26 mouse cellular contexts compared by ENCODE assay signal in genomic region chr5:103194549-103194948, GRCm38 (mm10). TPM values are rescaled to one million over a fixed set of nuclear protein-coding genes. Genes with fewer than 3 reads are reported as not detected.
DNase-seq lines count a peak whose midpoint lies in the region; ATAC-seq and TF ChIP-seq lines count a peak whose summit lies in the region.
"Had no signal": no experiment of that assay in that cellular context is flagged by ENCODE, and none has a peak within 500 bp of the region (broad histone marks: within the 10 kb centered on the region; RNA-seq: fewer than 3 reads in every experiment).

No protein-coding gene starts in this region.

- WGBS in forebrain, embryonic 15.5 days = 58% methylated on average over 6 of the region's 6 CpGs
- WGBS in forebrain, embryonic 13.5 days = 59% methylated on average over 6 of the region's 6 CpGs
- WGBS in hindbrain, embryonic 13.5 days = 45% methylated on average over 6 of the region's 6 CpGs
- 55% methylated on average over 6 of the region's 6 CpGs for WGBS in intestine, embryonic 16.5 days

- H3K36me3 ChIP-seq in forebrain, embryonic 15.5 days = no peaks in the 10 kb centered on the region
- H3K36me3 ChIP-seq in forebrain, embryonic 13.5 days (ENCODE audit: poor library complexity, severe bottlenecking) = no peaks in the 10 kb centered on the region
- no peaks in the 10 kb centered on the region for H3K36me3 ChIP-seq in hindbrain, embryonic 13.5 days
- no peaks in the 10 kb centered on the region for H3K36me3 ChIP-seq in intestine, embryonic 16.5 days (ENCODE audit: control insufficient read depth, insufficient read depth, low read length)
- H3K36me3 ChIP-seq: limb, embryonic 13.5 days; lung, embryonic 15.5 days; neural tube, embryonic 13.5 days had no signal

- peak; percentile 26; the same call in 1 of the 2 replicates for ATAC-seq in forebrain, embryonic 15.5 days (replicated peaks)
- ATAC-seq in forebrain, embryonic 13.5 days = no peak
- ATAC-seq in hindbrain, embryonic 13.5 days (ENCODE audit: low FRiP score) = no peak
- ATAC-seq in intestine, embryonic 16.5 days = no peak
- ATAC-seq: forebrain, postnatal 0 days had no signal

- H3K9ac ChIP-seq in forebrain, embryonic 15.5 days (replicated peaks) = no peak overlapping the region
- no peak overlapping the region for H3K9ac ChIP-seq in forebrain, embryonic 13.5 days
- H3K9ac ChIP-seq in hindbrain, embryonic 13.5 days = no peak overlapping the region
- no peak overlapping the region for H3K9ac ChIP-seq in intestine, embryonic 16.5 days (ENCODE audit: low read depth, low read length)
- H3K9ac ChIP-seq: forebrain, postnatal 0 days; limb, embryonic 13.5 days; lung, embryonic 15.5 days; neural tube, embryonic 13.5 days had no signal

- no peak overlapping the region for H3K4me2 ChIP-seq in forebrain, embryonic 15.5 days (replicated peaks)
- no peak overlapping the region for H3K4me2 ChIP-seq in forebrain, embryonic 13.5 days
- H3K4me2 ChIP-seq in hindbrain, embryonic 13.5 days = no peak overlapping the region
- H3K4me2 ChIP-seq in intestine, embryonic 16.5 days (ENCODE audit: low read depth, low read length) = no peak overlapping the region
- H3K4me2 ChIP-seq: limb, embryonic 13.5 days; liver, embryonic 11.5 days; lung, embryonic 15.5 days; neural tube, embryonic 13.5 days had no signal

- no peak for TF ChIP-seq CTCF in left cerebral cortex, adult 2 months (IDR thresholded peaks at IDR 0.05)

- intact Hi-C loops in left cerebral cortex, adult 2 months (cut with DNase I) = no loop called here

- no peak overlapping the region for H3K4me3 ChIP-seq in forebrain, embryonic 15.5 days
- H3K4me3 ChIP-seq in forebrain, embryonic 13.5 days = no peak overlapping the region
- no peak overlapping the region for H3K4me3 ChIP-seq in left cerebral cortex, adult 2 months
- H3K4me3 ChIP-seq in hindbrain, embryonic 13.5 days = no peak overlapping the region
- H3K4me3 ChIP-seq in intestine, embryonic 16.5 days (ENCODE audit: low read length) = no peak overlapping the region
- H3K4me3 ChIP-seq: erythroblast, embryonic 14.5 days; limb, embryonic 13.5 days; lung, embryonic 15.5 days; neural tube, embryonic 13.5 days had no signal

- H3K4me1 ChIP-seq in forebrain, embryonic 15.5 days = peaks cover 24% of the 10 kb centered on the region
- peaks cover 45% of the 10 kb centered on the region for H3K4me1 ChIP-seq in forebrain, embryonic 13.5 days
- peaks cover 48% of the 10 kb centered on the region for H3K4me1 ChIP-seq in hindbrain, embryonic 13.5 days (replicated peaks)
- no peaks in the 10 kb centered on the region for H3K4me1 ChIP-seq in intestine, embryonic 16.5 days (ENCODE audit: control insufficient read depth, insufficient read depth, low read length)
- H3K4me1 ChIP-seq: limb, embryonic 13.5 days had no signal

- no peaks in the 10 kb centered on the region for H3K9me3 ChIP-seq in forebrain, embryonic 15.5 days
- H3K9me3 ChIP-seq in forebrain, embryonic 13.5 days (replicated peaks) = no peaks in the 10 kb centered on the region
- H3K9me3 ChIP-seq in hindbrain, embryonic 13.5 days = no peaks in the 10 kb centered on the region
- H3K9me3 ChIP-seq in intestine, embryonic 16.5 days (ENCODE audit: control insufficient read depth, low read length) = no peaks in the 10 kb centered on the region
- H3K9me3 ChIP-seq: limb, embryonic 13.5 days; lung, embryonic 15.5 days; neural tube, embryonic 13.5 days had no signal

- no peak overlapping the region for H3K27ac ChIP-seq in forebrain, embryonic 15.5 days (replicated peaks)
- H3K27ac ChIP-seq in forebrain, embryonic 13.5 days = no peak overlapping the region
- H3K27ac ChIP-seq in left cerebral cortex, adult 2 months = peak overlapping the region; percentile 40; the same call in 1 of the 2 replicates
- H3K27ac ChIP-seq in hindbrain, embryonic 13.5 days = peak overlapping the region; percentile 72
- no peak overlapping the region for H3K27ac ChIP-seq in intestine, embryonic 16.5 days (ENCODE audit: low read length)
- H3K27ac ChIP-seq: limb, embryonic 13.5 days; lung, embryonic 15.5 days; neural tube, embryonic 13.5 days had no signal

- no peak for DNase-seq in left cerebral cortex, adult 2 months (ENCODE audit: extremely low spot score in 1 of 2, low spot score in 2 of 2)
- DNase-seq in left cerebral cortex, adult 18-20 months (ENCODE audit: low spot score in 2 of 2) = no peak
- peak; percentile 52 for DNase-seq in brain, adult 2 months (ENCODE audit: low read depth, low spot score)
- DNase-seq: adrenal gland, postnatal 10 days; cerebellum, adult 18-20 months; cerebellum, postnatal 10 days; forebrain, postnatal 0 days; gastrocnemius, postnatal 14 days; heart, postnatal 14 days; kidney, adult 9 months; kidney, postnatal 10 days; right cerebral cortex, postnatal 14 days had no signal

- no peaks in the 10 kb centered on the region for H3K27me3 ChIP-seq in forebrain, embryonic 15.5 days
- H3K27me3 ChIP-seq in forebrain, embryonic 13.5 days = no peaks in the 10 kb centered on the region
- H3K27me3 ChIP-seq in hindbrain, embryonic 13.5 days = no peaks in the 10 kb centered on the region
- H3K27me3 ChIP-seq in intestine, embryonic 16.5 days (replicated peaks; ENCODE audit: control insufficient read depth, insufficient read depth, low read length) = no peaks in the 10 kb centered on the region
- H3K27me3 ChIP-seq: limb, embryonic 13.5 days; lung, embryonic 15.5 days; neural tube, embryonic 13.5 days; Patski had no signal

RNA-seq across cellular contexts. Expression of gene Mapk10, which starts 16.6 kb away (rescaled TPM):
- polyA plus RNA-seq in forebrain, embryonic 15.5 days (2015; fragmentation: Nextera tagmentation; extraction: Ambion mirVana) = 76.5 and 83.9 TPM in 2 replicates
- 53.0 and 57.8 TPM in 2 replicates for polyA plus RNA-seq in forebrain, embryonic 13.5 days (2015; fragmentation: Nextera tagmentation; extraction: Ambion mirVana)
- 100 to 1,000 TPM; 475 to 532 TPM for total RNA-seq in left cerebral cortex, adult 2 months (2021)
- 100 to 1,000 TPM; 521 to 526 TPM for total RNA-seq in left cerebral cortex, adult 18-20 months (2021)
- polyA plus RNA-seq in hindbrain, embryonic 13.5 days (2015; fragmentation: Nextera tagmentation; extraction: Ambion mirVana) = 88.8 and 101 TPM in 2 replicates
- polyA plus RNA-seq in intestine, embryonic 16.5 days (2015; fragmentation: Nextera tagmentation; extraction: Ambion mirVana) = 5.3 and 5.4 TPM in 2 replicates
- total RNA-seq: granulocyte monocyte progenitor cell, adult 5-6 weeks; megakaryocyte progenitor cell, adult 5-6 weeks; MEL had no signal
- polyA plus RNA-seq: erythroblast, embryonic 14.5 days; liver, embryonic 16.5 days had no signal

Comparison
In these comparisons a context has a peak if more than half of its experiments do, and no peak if none do; other contexts are left out.
1. H3K27ac ChIP-seq: peak in left cerebral cortex, adult 2 months (single experiment) and hindbrain, embryonic 13.5 days (single experiment); none in forebrain, embryonic 15.5 days (single experiment), forebrain, embryonic 13.5 days (single experiment) and intestine, embryonic 16.5 days (single experiment).